Mouse (Mus musculus): Measurements from ENCODE around the gene Syn3. TPM values are rescaled to one million over a fixed set of nuclear protein-coding genes. Genes with fewer than 3 reads are reported as not detected.

The Syn3 gene
- polyA plus RNA-seq, 1 experiment from 2014 or later: 5.9 TPM

DNA sequence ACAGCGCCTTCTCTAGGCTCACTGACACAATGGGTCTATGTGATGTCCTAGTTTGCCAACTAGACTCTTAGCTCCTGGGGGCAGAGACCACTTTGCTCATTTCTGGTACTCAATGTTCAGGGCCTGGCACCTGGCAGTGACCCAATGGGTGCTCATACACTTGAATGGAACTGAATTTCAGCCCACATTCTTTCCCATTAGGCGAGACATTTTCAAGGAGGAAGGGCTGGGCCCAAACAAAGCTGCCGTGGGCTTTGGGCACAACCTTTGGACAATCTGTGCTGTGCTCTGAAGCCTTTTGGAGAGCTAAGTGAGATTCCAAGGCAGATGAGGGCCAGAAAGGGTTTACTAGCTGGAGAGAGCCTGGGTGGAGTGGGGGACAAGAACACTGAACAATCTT, 239.7 kb downstream of the Syn3 start:
- TF ChIP-seq CTCF (IDR thresholded peaks at IDR 0.05; ENCODE audit: low read depth): no peak
- no peak overlapping the region for H3K27ac ChIP-seq

DNA sequence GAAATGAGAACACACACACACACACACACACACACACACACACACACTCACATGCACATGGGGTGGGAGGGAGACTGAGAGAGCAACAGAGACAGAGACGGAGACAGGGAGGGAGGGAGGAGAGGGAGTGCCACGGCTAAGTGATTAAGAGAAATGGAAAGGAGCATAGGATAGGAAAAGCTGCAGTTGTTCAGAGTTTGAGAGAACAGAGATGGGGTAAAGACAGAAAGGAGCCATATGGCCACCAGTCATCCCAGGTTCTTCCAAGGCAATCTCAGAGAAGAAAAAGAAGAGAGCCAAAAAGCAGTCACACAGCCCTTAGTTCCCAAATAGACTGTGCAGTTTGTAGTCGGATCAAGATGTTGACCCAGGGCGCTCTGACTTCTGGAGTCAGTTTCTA, 240.7 kb downstream of the Syn3 start:
- DNase-seq (ENCODE audit: low spot score) (no peak), ATAC-seq (replicated peaks; ENCODE audit: low FRiP score, low read depth) (no peak)
- H3K27ac ChIP-seq: no peak overlapping the region
- no peak overlapping the region for H3K4me3 ChIP-seq (replicated peaks; ENCODE audit: low read depth, low read length)
- WGBS: 55% methylated on average over 4 of the region's 4 CpGs
- no peaks in the 10 kb centered on the region for H3K4me1 ChIP-seq (replicated peaks; ENCODE audit: insufficient read depth, low read length)
- no peak overlapping the region for H3K4me2 ChIP-seq (ENCODE audit: low read length)
- no peak for TF ChIP-seq CTCF (IDR thresholded peaks at IDR 0.05; ENCODE audit: low read depth)
- no peaks in the 10 kb centered on the region for H3K27me3 ChIP-seq (ENCODE audit: insufficient read depth, low read length)
- no peaks in the 10 kb centered on the region; the same call in 1 of the 2 replicates for H3K9me3 ChIP-seq (replicated peaks; ENCODE audit: low read length)
- no peak overlapping the region for H3K9ac ChIP-seq (ENCODE audit: low read depth, low read length)
- no peaks in the 10 kb centered on the region for H3K36me3 ChIP-seq (ENCODE audit: insufficient read depth, low read length)

More for the DNA sequence above, 239.7 kb downstream of the Syn3 start:
- Histone ChIP-seq H3K9me3 (replicated peaks; ENCODE audit: low read length) (no peaks in the 10 kb centered on the region; the same call in 1 of the 2 replicates), H3K36me3 (ENCODE audit: insufficient read depth, low read length) (no peaks in the 10 kb centered on the region), H3K27me3 (ENCODE audit: insufficient read depth, low read length) (no peaks in the 10 kb centered on the region), H3K4me1 (replicated peaks; ENCODE audit: insufficient read depth, low read length) (no peaks in the 10 kb centered on the region), H3K9ac (ENCODE audit: low read depth, low read length) (no peak overlapping the region), H3K4me2 (ENCODE audit: low read length) (no peak overlapping the region), H3K4me3 (replicated peaks; ENCODE audit: low read depth, low read length) (no peak overlapping the region)
- no peak for DNase-seq (ENCODE audit: low spot score)
- 86% methylated on average over 3 of the region's 3 CpGs for WGBS
- no peak for ATAC-seq (replicated peaks; ENCODE audit: low FRiP score, low read depth)

DNA sequence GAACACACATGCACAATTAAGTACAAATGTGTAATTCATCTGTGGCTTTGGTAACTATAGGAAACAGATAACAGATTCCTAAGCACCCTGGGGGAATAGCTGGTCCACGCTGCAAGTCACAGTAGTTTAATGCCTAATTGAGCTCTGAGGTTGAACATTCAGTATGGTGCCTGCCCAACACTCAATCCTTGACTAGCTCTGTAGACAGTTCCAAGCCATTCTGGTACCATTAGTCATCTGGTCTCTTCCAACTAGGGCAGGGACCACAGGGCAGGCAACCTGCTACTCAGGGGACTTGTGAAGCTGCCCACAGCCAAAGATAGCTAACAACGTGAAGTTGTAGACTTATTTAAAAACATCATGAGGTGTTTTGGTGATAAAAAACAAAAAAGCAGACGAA, 241.7 kb downstream of the Syn3 start:
- no peaks in the 10 kb centered on the region for H3K27me3 ChIP-seq (ENCODE audit: insufficient read depth, low read length)
- H3K4me3 ChIP-seq (replicated peaks; ENCODE audit: low read depth, low read length): no peak overlapping the region
- no peak for DNase-seq (ENCODE audit: low spot score)
- no peak overlapping the region for H3K9ac ChIP-seq (ENCODE audit: low read depth, low read length)
- no peak for ATAC-seq (replicated peaks; ENCODE audit: low FRiP score, low read depth)
- H3K4me1 ChIP-seq (replicated peaks; ENCODE audit: insufficient read depth, low read length): no peaks in the 10 kb centered on the region
- H3K36me3 ChIP-seq (ENCODE audit: insufficient read depth, low read length): no peaks in the 10 kb centered on the region
- H3K9me3 ChIP-seq (replicated peaks; ENCODE audit: low read length): no peaks in the 10 kb centered on the region; the same call in 1 of the 2 replicates
- no peak for TF ChIP-seq CTCF (IDR thresholded peaks at IDR 0.05; ENCODE audit: low read depth)
- H3K27ac ChIP-seq: no peak overlapping the region
- no peak overlapping the region for H3K4me2 ChIP-seq (ENCODE audit: low read length)
- 77% methylated on average over 3 of the region's 3 CpGs for WGBS

DNA sequence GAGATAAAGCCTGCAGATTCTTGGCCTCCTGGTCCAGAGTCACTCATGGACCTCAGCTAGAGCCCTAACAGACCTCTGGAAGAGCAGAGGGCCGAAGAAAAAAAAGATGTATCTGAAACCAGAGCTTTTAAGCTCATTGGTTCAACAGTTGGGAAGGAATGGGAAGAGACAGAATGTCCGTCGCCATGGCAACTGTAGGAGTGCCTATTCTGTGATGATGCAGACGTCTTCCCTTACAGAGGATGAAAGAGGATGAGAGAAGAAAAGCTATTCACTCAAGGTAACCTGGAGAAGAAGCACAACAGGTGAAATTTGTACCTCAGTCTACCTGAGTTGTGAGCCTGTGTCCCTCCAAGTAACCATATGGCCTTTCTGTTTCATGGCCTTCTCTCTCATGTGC, 242.5 kb downstream of the Syn3 start:
- WGBS: 60% methylated on average over 4 of the region's 4 CpGs
- Histone ChIP-seq H3K9ac (ENCODE audit: low read depth, low read length) (no peak overlapping the region), H3K4me1 (replicated peaks; ENCODE audit: insufficient read depth, low read length) (no peaks in the 10 kb centered on the region), H3K27ac (no peak overlapping the region), H3K9me3 (replicated peaks; ENCODE audit: low read length) (no peaks in the 10 kb centered on the region; the same call in 1 of the 2 replicates), H3K36me3 (ENCODE audit: insufficient read depth, low read length) (no peaks in the 10 kb centered on the region), H3K4me3 (replicated peaks; ENCODE audit: low read depth, low read length) (no peak overlapping the region), H3K27me3 (ENCODE audit: insufficient read depth, low read length) (no peaks in the 10 kb centered on the region), H3K4me2 (ENCODE audit: low read length) (no peak overlapping the region)
- DNase-seq (ENCODE audit: low spot score) (no peak), ATAC-seq (replicated peaks; ENCODE audit: low FRiP score, low read depth) (no peak)
- no peak for TF ChIP-seq CTCF (IDR thresholded peaks at IDR 0.05; ENCODE audit: low read depth)

DNA sequence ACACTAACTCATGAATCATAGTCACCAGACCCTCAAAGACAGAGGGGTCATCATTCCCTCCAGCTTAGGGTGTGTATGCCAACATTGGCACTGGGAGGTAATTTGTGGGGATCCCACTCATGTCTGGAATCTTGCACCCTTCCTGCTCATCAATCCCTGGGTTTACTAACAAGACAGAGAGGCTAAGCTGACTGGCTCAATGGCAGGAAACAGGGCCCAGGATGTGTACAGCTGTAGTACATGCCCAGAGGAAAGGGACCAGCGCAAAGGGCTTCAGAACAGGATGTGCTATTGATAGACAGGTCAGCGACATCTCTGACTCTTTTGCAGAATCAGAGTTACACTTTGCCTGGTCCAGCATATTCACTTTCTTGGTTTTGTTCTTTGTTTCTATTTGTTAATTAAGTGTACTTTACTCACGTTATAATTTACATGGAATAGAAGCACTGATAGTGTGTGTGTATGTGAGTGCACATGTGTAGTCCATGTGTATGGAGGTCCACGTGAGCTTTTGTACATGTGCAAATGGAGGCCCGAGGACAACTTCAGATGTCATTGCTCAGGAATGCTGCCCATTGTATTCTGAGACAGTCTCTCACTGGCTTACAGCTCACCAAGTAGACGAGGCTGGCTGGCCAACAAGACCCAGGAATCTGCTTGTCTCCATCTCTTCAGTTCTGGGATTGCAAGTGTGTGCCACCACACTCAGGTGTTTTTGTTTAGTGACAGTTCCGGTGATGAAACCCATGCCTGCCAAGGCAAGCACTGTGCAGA, 248.4 kb downstream of the Syn3 start:
- 76% methylated on average over 7 of the region's 7 CpGs for WGBS
- ATAC-seq (replicated peaks; ENCODE audit: low FRiP score, low read depth): no peak
- TF ChIP-seq CTCF (IDR thresholded peaks at IDR 0.05; ENCODE audit: low read depth): no peak

DNA sequence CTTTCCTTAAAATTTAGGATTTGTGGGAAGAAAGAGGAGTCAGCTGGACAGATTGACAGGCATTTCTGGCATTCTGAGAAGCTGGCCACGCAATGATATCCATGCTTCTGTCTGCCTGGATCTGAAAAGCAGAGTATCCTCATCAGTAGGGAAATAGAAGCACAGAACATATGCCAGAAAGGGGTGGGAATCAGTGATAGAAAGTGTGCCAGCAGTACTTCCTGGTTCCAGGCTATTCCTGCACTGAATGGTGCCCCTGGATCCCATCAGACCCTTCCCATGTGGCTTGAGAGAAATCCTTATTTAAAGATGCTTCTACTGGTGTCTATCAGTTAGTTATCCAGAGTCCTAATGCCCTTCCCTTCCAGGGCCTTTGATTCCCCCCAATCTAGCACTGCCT, 249.4 kb downstream of the Syn3 start:
- Histone ChIP-seq H3K9me3 (replicated peaks; ENCODE audit: low read length) (no peaks in the 10 kb centered on the region), H3K4me2 (ENCODE audit: low read length) (no peak overlapping the region), H3K9ac (ENCODE audit: low read depth, low read length) (no peak overlapping the region), H3K36me3 (ENCODE audit: insufficient read depth, low read length) (no peaks in the 10 kb centered on the region), H3K27me3 (ENCODE audit: insufficient read depth, low read length) (no peaks in the 10 kb centered on the region), H3K4me1 (replicated peaks; ENCODE audit: insufficient read depth, low read length) (no peaks in the 10 kb centered on the region), H3K27ac (no peak overlapping the region), H3K4me3 (replicated peaks; ENCODE audit: low read depth, low read length) (no peak overlapping the region)
- DNase-seq (ENCODE audit: low spot score) (no peak), ATAC-seq (replicated peaks; ENCODE audit: low FRiP score, low read depth) (no peak)
- 90% methylated on average over 1 of the region's 1 CpGs for WGBS
- no peak for TF ChIP-seq CTCF (IDR thresholded peaks at IDR 0.05; ENCODE audit: low read depth)

More for the DNA sequence above, 248.4 kb downstream of the Syn3 start:
- no peaks in the 10 kb centered on the region for H3K36me3 ChIP-seq (ENCODE audit: insufficient read depth, low read length)
- no peaks in the 10 kb centered on the region for H3K27me3 ChIP-seq (ENCODE audit: insufficient read depth, low read length)
- H3K9ac ChIP-seq (ENCODE audit: low read depth, low read length): no peak overlapping the region
- H3K4me1 ChIP-seq (replicated peaks; ENCODE audit: insufficient read depth, low read length): no peaks in the 10 kb centered on the region
- no peak overlapping the region for H3K4me3 ChIP-seq (replicated peaks; ENCODE audit: low read depth, low read length)
- no peak for DNase-seq (ENCODE audit: low spot score)
- no peaks in the 10 kb centered on the region for H3K9me3 ChIP-seq (replicated peaks; ENCODE audit: low read length)
- no peak overlapping the region for H3K27ac ChIP-seq
- H3K4me2 ChIP-seq (ENCODE audit: low read length): no peak overlapping the region

Data from kidney, postnatal 0 days (tissue).